Mouse (Mus musculus) forebrain, embryonic 10.5 days (tissue): ENCODE data around the gene Pard3. TPM values are rescaled to one million over a fixed set of nuclear protein-coding genes. Genes with fewer than 3 reads are reported as not detected.

Source experiments
- DNase-seq: peaks from one replicate; pipeline ENCODE4 v3.0.0-alpha.2; 2017; ENCODE audit warnings: low spot score; ENCODE audit errors: extremely low spot score
- H3K27ac ChIP-seq: fragments of 300-500 bp; sonication (generic); 2 replicates; pipeline ENCODE4 v1.5.1; 2016; ENCODE audit warnings: mild to moderate bottlenecking
- H3K27me3 ChIP-seq: fragments of 300-500 bp; sonication (generic); 2 replicates; pipeline ENCODE4 v1.6.1; 2016; ENCODE audit warnings: mild to moderate bottlenecking; ENCODE audit not compliant: poor library complexity, severe bottlenecking
- H3K36me3 ChIP-seq: fragments of 300-500 bp; sonication (generic); replicated peaks from 2 replicates; pipeline ENCODE4 v1.6.1; 2016; ENCODE audit warnings: mild to moderate bottlenecking, moderate library complexity
- H3K4me1 ChIP-seq: fragments of 300-500 bp; sonication (generic); 2 replicates; pipeline ENCODE4 v1.6.1; 2016
- H3K4me3 ChIP-seq: fragments of 300-500 bp; sonication (generic); 2 replicates; pipeline ENCODE4 v1.5.1; 2016; ENCODE audit warnings: mild to moderate bottlenecking, moderate library complexity
- H3K9me3 ChIP-seq: fragments of 300-500 bp; sonication (generic); 2 replicates; pipeline ENCODE4 v1.6.1; 2016; ENCODE audit warnings: mild to moderate bottlenecking, moderate library complexity
- WGBS: fragments of 180-500 bp; shearing (Covaris S2); methylation state at CpG from one replicate; pipeline ENCODE4 v1.1.7; 2016; 5-methylcytosine and 5-hydroxymethylcytosine counted together
- polyA plus RNA-seq: library from polyadenylated mRNA; unstranded; fragments of >200 nt; fragmentation: Nextera tagmentation; extraction: Ambion mirVana; gene quantifications from 2 replicates; pipeline ENCODE4 v1.2.1, GENCODE M21; 2016

Pard3 gene
- polyA plus RNA-seq = 27.3 and 27.4 TPM in 2 replicates

- Histone ChIP-seq H3K9me3 (no peaks in the 10 kb centered on the region), H3K27me3 (no peaks in the 10 kb centered on the region), H3K4me3 (peak within 1 kb of the TSS; percentile 97), H3K36me3 (no peaks in the 10 kb centered on the region), H3K27ac (peak within 1 kb of the TSS; percentile 99), H3K4me1 (peaks cover 52% of the 10 kb centered on the region)
- peak; percentile 80 for DNase-seq
- WGBS = under 1% methylated on average over 95 of the region's 98 CpGs
Observed at GRCm38 (mm10) chr8:127063551-127064360, at the start of gene Pard3. TSS of gene Pard3 (plus strand) at chr8:127063893.

- 89% methylated on average over 1 of the region's 1 CpGs for WGBS
- DNase-seq = no peak
Observed at GRCm38 (mm10) chr8:127021830-127022229, 41.9 kb upstream of the Pard3 start.

DNA sequence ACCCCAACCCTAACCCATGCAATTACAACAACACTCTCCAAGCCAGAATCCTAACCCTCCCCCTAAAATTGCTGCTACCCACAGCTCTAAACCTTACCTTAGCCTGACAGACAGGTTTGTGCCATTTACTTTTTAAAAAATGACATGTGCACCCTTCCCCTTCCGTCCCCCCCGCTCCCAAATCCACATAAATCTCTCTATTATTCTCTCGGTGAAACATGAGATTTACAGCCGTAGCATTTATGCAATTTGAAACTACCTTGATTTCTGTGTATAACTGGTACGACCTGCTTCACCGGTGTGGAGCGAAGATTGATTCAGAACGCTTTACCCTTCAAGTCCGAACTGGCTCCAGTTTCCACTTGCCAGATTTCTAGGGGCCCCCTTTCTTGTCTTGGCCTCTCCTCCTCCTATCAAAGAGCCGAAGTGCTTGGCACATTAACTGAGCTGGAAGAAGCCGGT lies 38.4 kb upstream of the Pard3 start:
- Histone ChIP-seq H3K9me3 (no peaks in the 10 kb centered on the region), H3K36me3 (no peaks in the 10 kb centered on the region), H3K4me1 (no peaks in the 10 kb centered on the region), H3K4me3 (no peak overlapping the region), H3K27me3 (no peaks in the 10 kb centered on the region), H3K27ac (no peak overlapping the region)
- WGBS = 81% methylated on average over 11 of the region's 11 CpGs
- no peak for DNase-seq

More at GRCm38 (mm10) chr8:127021830-127022229, 41.9 kb upstream of the Pard3 start:
- H3K4me1 ChIP-seq = no peaks in the 10 kb centered on the region
- no peaks in the 10 kb centered on the region for H3K27me3 ChIP-seq
- no peaks in the 10 kb centered on the region for H3K9me3 ChIP-seq
- no peak overlapping the region for H3K27ac ChIP-seq
- no peaks in the 10 kb centered on the region for H3K36me3 ChIP-seq
- H3K4me3 ChIP-seq = no peak overlapping the region

DNA sequence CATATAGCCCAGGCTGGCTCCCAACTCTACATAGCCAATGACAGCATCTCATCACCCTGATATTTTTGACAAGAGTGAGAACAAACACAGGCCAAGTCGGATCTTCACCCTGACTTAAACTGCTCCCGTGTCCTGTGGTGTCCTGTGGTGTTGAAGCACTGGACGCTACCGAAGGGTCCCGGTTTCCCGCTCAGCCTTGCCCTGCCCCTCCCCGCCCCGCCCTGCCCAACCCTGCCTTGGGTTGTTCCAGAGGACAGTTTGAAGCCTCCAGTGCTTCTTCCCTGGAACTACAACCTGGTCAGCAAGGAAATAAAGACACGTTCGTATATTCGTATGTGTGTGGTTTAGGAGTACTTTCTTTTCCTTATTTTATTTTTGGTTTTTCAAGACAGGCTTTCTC lies 37.9 kb upstream of the Pard3 start:
- H3K27ac ChIP-seq = no peak overlapping the region
- no peaks in the 10 kb centered on the region for H3K4me1 ChIP-seq
- H3K9me3 ChIP-seq = no peaks in the 10 kb centered on the region
- no peaks in the 10 kb centered on the region for H3K27me3 ChIP-seq
- H3K36me3 ChIP-seq = no peaks in the 10 kb centered on the region
- WGBS = 60% methylated on average over 11 of the region's 11 CpGs
- no peak for DNase-seq
- no peak overlapping the region for H3K4me3 ChIP-seq

- Histone ChIP-seq H3K4me3 (no peak overlapping the region), H3K4me1 (no peaks in the 10 kb centered on the region), H3K27me3 (no peaks in the 10 kb centered on the region), H3K9me3 (no peaks in the 10 kb centered on the region), H3K36me3 (no peaks in the 10 kb centered on the region), H3K27ac (no peak overlapping the region)
- no peak for DNase-seq
- 93% methylated on average over 5 of the region's 5 CpGs for WGBS
Observed at GRCm38 (mm10) chr8:127031476-127031875, 32.2 kb upstream of the Pard3 start.

DNA sequence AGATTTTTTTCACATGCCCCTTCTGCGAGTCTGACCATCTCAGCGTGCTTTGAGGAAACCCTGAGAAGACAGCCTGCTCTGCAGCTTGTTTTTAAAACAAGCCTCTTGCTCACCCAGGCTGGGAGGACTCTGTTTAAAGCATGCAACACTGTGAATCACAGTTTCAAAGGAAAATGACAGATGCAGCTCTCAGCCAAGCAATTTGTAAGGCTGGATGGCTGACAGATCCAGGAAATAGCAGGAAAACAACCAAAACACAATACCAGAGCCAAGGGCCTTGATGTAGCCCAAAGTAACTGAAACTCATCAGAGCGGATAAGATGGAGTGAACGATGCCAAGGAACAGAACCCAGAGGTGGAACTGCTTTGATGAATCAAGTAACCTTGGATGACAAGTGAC lies 24.8 kb upstream of the Pard3 start:
- Histone ChIP-seq H3K36me3 (no peaks in the 10 kb centered on the region), H3K27ac (no peak overlapping the region), H3K4me1 (no peaks in the 10 kb centered on the region), H3K4me3 (no peak overlapping the region), H3K27me3 (no peaks in the 10 kb centered on the region), H3K9me3 (no peaks in the 10 kb centered on the region)
- no peak for DNase-seq
- 78% methylated on average over 4 of the region's 4 CpGs for WGBS

- no peak for DNase-seq
- H3K27ac ChIP-seq = no peak overlapping the region
- no peaks in the 10 kb centered on the region for H3K27me3 ChIP-seq
- H3K9me3 ChIP-seq = no peaks in the 10 kb centered on the region
- no peaks in the 10 kb centered on the region for H3K4me1 ChIP-seq
- no peaks in the 10 kb centered on the region for H3K36me3 ChIP-seq
- H3K4me3 ChIP-seq = no peak overlapping the region
- 86% methylated on average over 5 of the region's 5 CpGs for WGBS
Observed at GRCm38 (mm10) chr8:127049996-127050395, 13.7 kb upstream of the Pard3 start.

DNA sequence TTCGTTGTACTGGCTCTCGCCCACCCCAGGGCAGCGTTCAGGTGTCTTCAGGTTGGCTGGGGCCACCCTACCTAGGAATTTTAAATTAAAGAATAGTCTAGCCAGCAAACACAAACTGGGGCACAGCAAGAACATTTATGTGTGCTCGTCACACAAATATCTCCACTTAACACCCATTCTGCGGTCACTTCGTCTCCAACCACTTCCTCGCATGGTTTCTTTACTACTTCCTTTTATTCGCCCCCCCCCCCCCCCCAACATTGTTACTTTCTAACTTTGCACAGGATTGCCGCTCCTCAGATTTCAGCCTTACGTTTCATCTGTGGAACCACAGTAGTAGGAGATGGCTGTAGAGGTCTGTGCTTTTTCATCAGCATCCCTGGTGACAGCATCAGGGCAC lies 11.6 kb upstream of the Pard3 start:
- WGBS = 86% methylated on average over 10 of the region's 10 CpGs
- no peaks in the 10 kb centered on the region for H3K36me3 ChIP-seq
- H3K9me3 ChIP-seq = no peaks in the 10 kb centered on the region
- H3K4me3 ChIP-seq = no peak overlapping the region
- H3K4me1 ChIP-seq = no peaks in the 10 kb centered on the region
- no peaks in the 10 kb centered on the region for H3K27me3 ChIP-seq
- H3K27ac ChIP-seq = no peak overlapping the region
- DNase-seq = no peak

- Histone ChIP-seq H3K36me3 (no peaks in the 10 kb centered on the region), H3K4me1 (no peaks in the 10 kb centered on the region), H3K27me3 (no peaks in the 10 kb centered on the region), H3K27ac (no peak overlapping the region), H3K4me3 (no peak overlapping the region), H3K9me3 (no peaks in the 10 kb centered on the region)
- 88% methylated on average over 4 of the region's 4 CpGs for WGBS
- no peak for DNase-seq
Observed at GRCm38 (mm10) chr8:127055081-127055480, 8.6 kb upstream of the Pard3 start.

DNA sequence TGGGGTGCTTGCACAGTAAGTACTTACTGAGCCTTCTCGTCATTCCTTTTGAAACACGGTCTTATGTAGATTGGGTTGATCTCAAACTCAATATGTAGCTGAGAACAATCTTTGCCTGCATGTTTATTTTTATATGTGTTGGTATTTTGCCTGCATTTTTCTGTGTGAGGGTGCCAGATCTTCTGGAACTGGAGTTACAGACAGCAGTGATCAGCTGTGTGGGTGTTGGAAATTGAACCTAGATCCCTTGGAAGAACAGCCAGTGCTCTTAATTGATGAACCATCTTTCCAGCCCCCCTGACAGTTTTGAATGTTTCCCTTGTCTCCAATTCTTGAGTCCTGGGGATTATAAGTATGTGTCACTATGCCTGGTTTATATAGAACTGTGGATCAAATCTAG lies 4.9 kb upstream of the Pard3 start:
- H3K9me3 ChIP-seq = no peaks in the 10 kb centered on the region
- H3K27me3 ChIP-seq = no peaks in the 10 kb centered on the region
- H3K36me3 ChIP-seq = no peaks in the 10 kb centered on the region
- no peak overlapping the region for H3K27ac ChIP-seq
- no peak overlapping the region for H3K4me3 ChIP-seq
- DNase-seq = no peak
- H3K4me1 ChIP-seq = peaks cover 15% of the 10 kb centered on the region
- 90% methylated on average over 2 of the region's 2 CpGs for WGBS

GRCm38 (mm10) chr8:127059826-127060225 lies 3.9 kb upstream of the Pard3 start:
- H3K4me1 ChIP-seq = peaks cover 18% of the 10 kb centered on the region
- H3K36me3 ChIP-seq = no peaks in the 10 kb centered on the region
- DNase-seq = no peak
- 71% methylated on average over 2 of the region's 2 CpGs for WGBS
- no peak overlapping the region for H3K4me3 ChIP-seq
- no peaks in the 10 kb centered on the region for H3K9me3 ChIP-seq
- no peaks in the 10 kb centered on the region for H3K27me3 ChIP-seq
- H3K27ac ChIP-seq = no peak overlapping the region

DNA sequence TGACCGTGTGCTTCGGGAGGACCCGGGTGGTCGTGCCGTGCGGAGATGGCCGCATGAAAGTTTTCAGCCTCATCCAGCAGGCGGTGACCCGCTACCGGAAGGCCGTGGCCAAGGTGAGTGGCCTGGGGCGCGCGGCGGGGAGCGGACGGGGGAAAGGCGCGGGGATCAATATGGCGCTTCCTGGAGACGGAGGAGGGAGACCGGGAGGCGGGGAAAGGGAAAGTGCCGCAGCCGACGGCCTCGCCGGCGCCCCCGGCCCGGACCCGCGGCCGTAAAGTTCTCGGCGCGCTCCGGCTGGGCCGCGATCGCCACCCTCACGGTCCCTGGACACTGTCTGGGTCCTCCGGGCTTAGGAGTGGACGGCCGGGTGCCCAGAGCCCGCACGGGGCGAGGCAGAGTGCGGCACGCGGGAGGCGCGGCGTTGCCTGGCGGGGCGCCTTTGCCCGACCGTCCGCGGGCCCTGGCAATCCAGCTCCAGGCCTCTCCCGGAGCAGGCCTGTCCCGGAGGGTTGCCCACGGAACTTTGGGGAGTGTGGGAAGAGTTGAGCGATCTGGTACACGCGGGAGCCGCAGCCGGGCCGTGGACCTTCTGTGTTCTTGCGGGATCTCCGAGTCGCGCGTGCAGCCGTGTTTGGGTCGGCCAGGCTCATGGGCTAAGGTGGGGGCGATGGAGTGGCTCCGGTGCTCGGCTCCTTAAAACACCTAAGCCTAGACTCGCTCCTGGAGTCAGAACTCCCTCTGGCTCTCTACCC lies 844 bp downstream of the Pard3 start:
- DNase-seq = peak; percentile 74
- Histone ChIP-seq H3K4me1 (peaks cover 52% of the 10 kb centered on the region), H3K9me3 (no peaks in the 10 kb centered on the region), H3K27ac (peak overlapping the region; percentile 99), H3K27me3 (no peaks in the 10 kb centered on the region), H3K4me3 (peak overlapping the region; percentile 97), H3K36me3 (no peaks in the 10 kb centered on the region)
- WGBS = under 1% methylated on average over 80 of the region's 80 CpGs

DNA sequence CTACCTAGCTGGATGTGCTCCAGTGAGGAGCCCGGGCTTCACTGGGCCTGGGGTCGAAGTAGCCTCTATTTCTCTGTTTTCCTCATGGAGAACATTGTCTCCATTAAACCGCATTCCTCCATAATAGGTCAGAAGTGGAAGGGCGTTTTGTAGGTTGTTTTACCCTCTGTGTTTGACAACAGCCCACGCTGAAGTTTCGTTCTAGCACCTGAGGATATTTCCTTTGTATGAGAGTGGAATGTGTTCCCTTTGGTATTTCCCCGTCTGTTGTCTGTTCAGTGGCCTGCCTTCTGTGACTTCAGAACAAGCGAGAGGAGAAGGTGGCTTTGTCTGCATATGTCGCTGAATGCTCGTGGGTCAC lies 1.4 kb downstream of the Pard3 start:
- Histone ChIP-seq H3K4me1 (peaks cover 57% of the 10 kb centered on the region), H3K27ac (peak overlapping the region; percentile 99), H3K4me3 (peak overlapping the region; percentile 97), H3K36me3 (no peaks in the 10 kb centered on the region), H3K27me3 (no peaks in the 10 kb centered on the region), H3K9me3 (no peaks in the 10 kb centered on the region)
- DNase-seq = no peak
- WGBS = 2% methylated on average over 10 of the region's 10 CpGs
